In genomic region chr13:17297462-17298005, GRCm38 (mm10) we compare ENCODE assay signal across 23 mouse cellular contexts.
DNase-seq lines count a peak whose midpoint lies in the region; ATAC-seq and TF ChIP-seq lines count a peak whose summit lies in the region.
"Had no signal": no experiment of that assay in that cellular context is flagged by ENCODE, and none has a peak within 500 bp of the region (broad histone marks: within the 10 kb centered on the region; RNA-seq: fewer than 3 reads in every experiment).

No protein-coding gene starts in this region.

- 0 out of 2 replicates have a peak overlapping the region, but pooled peaks have one; percentile 23 for H3K27ac ChIP-seq in embryonic facial prominence, embryonic 12.5 days
- H3K27ac ChIP-seq in embryonic facial prominence, embryonic 10.5 days (replicated peaks) = no peak overlapping the region
- H3K27ac ChIP-seq in lung, embryonic 14.5 days (ENCODE audit: low read depth) = peak overlapping the region; percentile 10
- H3K27ac ChIP-seq in forebrain, embryonic 14.5 days (ENCODE audit: low read depth, low read length) = no peak overlapping the region
- H3K27ac ChIP-seq in limb, embryonic 15.5 days = peak overlapping the region; percentile 22; the same call in 1 of the 2 replicates
- H3K27ac ChIP-seq: hindbrain, embryonic 15.5 days; kidney, postnatal 0 days; liver, embryonic 15.5 days; midbrain, embryonic 13.5 days had no signal

- DNase-seq in embryonic facial prominence, embryonic 10.5 days (ENCODE audit: low spot score) = no peak
- no peak for DNase-seq in lung, embryonic 14.5 days
- DNase-seq in lung, postnatal 14 days = no peak
- peak; percentile 31 for DNase-seq in forebrain, embryonic 14.5 days (ENCODE audit: low spot score)
- DNase-seq in ovary, adult 18-20 months (ENCODE audit: low spot score) = no peak
- no peak for DNase-seq in cerebellum, adult 18-20 months
- DNase-seq: adrenal gland, postnatal 10 days; cerebellum, postnatal 14 days; gastrocnemius, postnatal 36 days; heart, postnatal 4 days; kidney, adult 2 months; liver; lung, postnatal 10 days; right cerebral cortex, postnatal 14 days; spleen, adult 18-20 months had no signal

- no peak overlapping the region for H3K9ac ChIP-seq in embryonic facial prominence, embryonic 12.5 days
- H3K9ac ChIP-seq in lung, embryonic 14.5 days = no peak overlapping the region
- no peak overlapping the region for H3K9ac ChIP-seq in forebrain, embryonic 14.5 days (ENCODE audit: low read length)
- H3K9ac ChIP-seq in limb, embryonic 15.5 days = no peak overlapping the region
- H3K9ac ChIP-seq: embryonic facial prominence, embryonic 13.5 days; hindbrain, embryonic 15.5 days; liver, embryonic 15.5 days; midbrain, embryonic 13.5 days had no signal

- H3K27me3 ChIP-seq in embryonic facial prominence, embryonic 12.5 days = no peaks in the 10 kb centered on the region
- no peaks in the 10 kb centered on the region for H3K27me3 ChIP-seq in embryonic facial prominence, embryonic 10.5 days (replicated peaks; ENCODE audit: low read depth, poor library complexity, severe bottlenecking)
- no peaks in the 10 kb centered on the region for H3K27me3 ChIP-seq in lung, embryonic 14.5 days (ENCODE audit: insufficient read depth, low read length)
- no peaks in the 10 kb centered on the region for H3K27me3 ChIP-seq in forebrain, embryonic 14.5 days (replicated peaks; ENCODE audit: control insufficient read depth, insufficient read depth, low read length)
- H3K27me3 ChIP-seq in limb, embryonic 15.5 days = no peaks in the 10 kb centered on the region
- H3K27me3 ChIP-seq: embryonic facial prominence, embryonic 13.5 days; hindbrain, embryonic 15.5 days; liver, embryonic 15.5 days; megakaryocyte, embryonic 14.5 days; midbrain, embryonic 13.5 days had no signal

- no peaks in the 10 kb centered on the region for H3K36me3 ChIP-seq in embryonic facial prominence, embryonic 12.5 days
- H3K36me3 ChIP-seq in embryonic facial prominence, embryonic 10.5 days (replicated peaks) = no peaks in the 10 kb centered on the region
- H3K36me3 ChIP-seq in lung, embryonic 14.5 days (ENCODE audit: insufficient read depth) = no peaks in the 10 kb centered on the region
- no peaks in the 10 kb centered on the region for H3K36me3 ChIP-seq in forebrain, embryonic 14.5 days (ENCODE audit: control insufficient read depth, insufficient read depth, low read length)
- H3K36me3 ChIP-seq in limb, embryonic 15.5 days = no peaks in the 10 kb centered on the region
- H3K36me3 ChIP-seq: embryonic facial prominence, embryonic 13.5 days; hindbrain, embryonic 15.5 days; liver, embryonic 15.5 days; midbrain, embryonic 13.5 days had no signal

- no peaks in the 10 kb centered on the region for H3K9me3 ChIP-seq in embryonic facial prominence, embryonic 12.5 days
- H3K9me3 ChIP-seq in embryonic facial prominence, embryonic 10.5 days = no peaks in the 10 kb centered on the region
- H3K9me3 ChIP-seq in lung, embryonic 14.5 days (ENCODE audit: low read depth, low read length) = no peaks in the 10 kb centered on the region
- H3K9me3 ChIP-seq in forebrain, embryonic 14.5 days (replicated peaks; ENCODE audit: control insufficient read depth, low read length) = no peaks in the 10 kb centered on the region
- H3K9me3 ChIP-seq in limb, embryonic 15.5 days = no peaks in the 10 kb centered on the region
- H3K9me3 ChIP-seq: embryonic facial prominence, embryonic 13.5 days; hindbrain, embryonic 15.5 days; liver, embryonic 15.5 days; megakaryocyte, embryonic 14.5 days; midbrain, embryonic 13.5 days had no signal

- ATAC-seq in embryonic facial prominence, embryonic 12.5 days (ENCODE audit: insufficient number of reproducible peaks, insufficient read depth, low FRiP score, low TSS enrichment) = no peak
- peak; percentile 70 for ATAC-seq in lung, embryonic 14.5 days (ENCODE audit: insufficient read depth)
- ATAC-seq in forebrain, embryonic 14.5 days = no peak
- peak; percentile 61; the same call in 1 of the 2 replicates for ATAC-seq in limb, embryonic 15.5 days (ENCODE audit: insufficient number of reproducible peaks, low FRiP score, low TSS enrichment, low read depth)

- WGBS in embryonic facial prominence, embryonic 12.5 days = 26% methylated on average over 1 of the region's 1 CpGs
- 56% methylated on average over 1 of the region's 1 CpGs for WGBS in embryonic facial prominence, embryonic 10.5 days
- WGBS in lung, embryonic 14.5 days = 53% methylated on average over 1 of the region's 1 CpGs
- 31% methylated on average over 1 of the region's 1 CpGs for WGBS in forebrain, embryonic 14.5 days
- 35% methylated on average over 1 of the region's 1 CpGs for WGBS in limb, embryonic 15.5 days

- H3K4me2 ChIP-seq in embryonic facial prominence, embryonic 12.5 days (replicated peaks) = no peak overlapping the region
- no peak overlapping the region for H3K4me2 ChIP-seq in lung, embryonic 14.5 days
- no peak overlapping the region for H3K4me2 ChIP-seq in forebrain, embryonic 14.5 days (ENCODE audit: low read length)
- H3K4me2 ChIP-seq in limb, embryonic 15.5 days = no peak overlapping the region
- H3K4me2 ChIP-seq: embryonic facial prominence, embryonic 13.5 days; hindbrain, embryonic 15.5 days; liver, embryonic 15.5 days; midbrain, embryonic 13.5 days had no signal

- TF ChIP-seq CTCF in lung, embryonic 14.5 days (IDR thresholded peaks at IDR 0.05; ENCODE audit: low read depth) = no peak

- peaks cover 6% of the 10 kb centered on the region; the same call in 1 of the 2 replicates for H3K4me1 ChIP-seq in embryonic facial prominence, embryonic 12.5 days
- peaks cover 4% of the 10 kb centered on the region; the same call in 1 of the 2 replicates for H3K4me1 ChIP-seq in embryonic facial prominence, embryonic 10.5 days
- H3K4me1 ChIP-seq in lung, embryonic 14.5 days (ENCODE audit: insufficient read depth) = peaks cover 4% of the 10 kb centered on the region; the same call in 1 of the 2 replicates
- H3K4me1 ChIP-seq in forebrain, embryonic 14.5 days (ENCODE audit: control insufficient read depth, insufficient read depth, low read length) = no peaks in the 10 kb centered on the region
- H3K4me1 ChIP-seq in limb, embryonic 15.5 days = 0 out of 2 replicates have a peak, but pooled peaks cover 2% of the 10 kb centered on the region
- H3K4me1 ChIP-seq: hindbrain, embryonic 15.5 days; liver, embryonic 15.5 days; megakaryocyte, embryonic 14.5 days had no signal

- no peak overlapping the region for H3K4me3 ChIP-seq in embryonic facial prominence, embryonic 12.5 days
- H3K4me3 ChIP-seq in embryonic facial prominence, embryonic 10.5 days = no peak overlapping the region
- H3K4me3 ChIP-seq in lung, embryonic 14.5 days (ENCODE audit: low read depth, low read length) = no peak overlapping the region
- no peak overlapping the region for H3K4me3 ChIP-seq in forebrain, embryonic 14.5 days (ENCODE audit: low read depth, low read length)
- no peak overlapping the region for H3K4me3 ChIP-seq in limb, embryonic 15.5 days
- H3K4me3 ChIP-seq: embryonic facial prominence, embryonic 13.5 days; hindbrain, embryonic 15.5 days; liver, embryonic 15.5 days; megakaryocyte, embryonic 14.5 days; midbrain, embryonic 13.5 days had no signal

Comparison
In these comparisons a context has a peak if more than half of its experiments do, and no peak if none do; other contexts are left out.
1. H3K27ac ChIP-seq: peak in embryonic facial prominence, embryonic 12.5 days (single experiment), lung, embryonic 14.5 days (single experiment) and limb, embryonic 15.5 days (single experiment); none in embryonic facial prominence, embryonic 10.5 days (single experiment) and forebrain, embryonic 14.5 days (single experiment).
2. ATAC-seq: peak in lung, embryonic 14.5 days (single experiment) and limb, embryonic 15.5 days (single experiment); none in embryonic facial prominence, embryonic 12.5 days (single experiment) and forebrain, embryonic 14.5 days (single experiment).